Mouse (Mus musculus) left cerebral cortex, postnatal 25 days (tissue): ENCODE results near the gene Ciao2b. TPM values are rescaled to one million over a fixed set of nuclear protein-coding genes. Genes with fewer than 3 reads are reported as not detected.

Experiments
- DNase-seq, 2 experiments: peaks; one replicate each; pipeline ENCODE4 v3.0.0; 2022; ENCODE audit warnings: low spot score in 2 of 2, mixed read lengths in 1 of 2
- intact Hi-C: fragments of 180-260 bp; cut with DNase I; formaldehyde crosslinking; loops from one replicate; pipeline ENCODE4 v1.15.1; 2025
- total RNA-seq, 2 experiments: library from RNA; stranded (reverse); gene quantifications; 2 replicates each; pipeline ENCODE4 v1.2.3; 2021

The Ciao2b gene
- total RNA-seq, 2 experiments from 2014 or later = 33.1 to 33.5 TPM

DNA sequence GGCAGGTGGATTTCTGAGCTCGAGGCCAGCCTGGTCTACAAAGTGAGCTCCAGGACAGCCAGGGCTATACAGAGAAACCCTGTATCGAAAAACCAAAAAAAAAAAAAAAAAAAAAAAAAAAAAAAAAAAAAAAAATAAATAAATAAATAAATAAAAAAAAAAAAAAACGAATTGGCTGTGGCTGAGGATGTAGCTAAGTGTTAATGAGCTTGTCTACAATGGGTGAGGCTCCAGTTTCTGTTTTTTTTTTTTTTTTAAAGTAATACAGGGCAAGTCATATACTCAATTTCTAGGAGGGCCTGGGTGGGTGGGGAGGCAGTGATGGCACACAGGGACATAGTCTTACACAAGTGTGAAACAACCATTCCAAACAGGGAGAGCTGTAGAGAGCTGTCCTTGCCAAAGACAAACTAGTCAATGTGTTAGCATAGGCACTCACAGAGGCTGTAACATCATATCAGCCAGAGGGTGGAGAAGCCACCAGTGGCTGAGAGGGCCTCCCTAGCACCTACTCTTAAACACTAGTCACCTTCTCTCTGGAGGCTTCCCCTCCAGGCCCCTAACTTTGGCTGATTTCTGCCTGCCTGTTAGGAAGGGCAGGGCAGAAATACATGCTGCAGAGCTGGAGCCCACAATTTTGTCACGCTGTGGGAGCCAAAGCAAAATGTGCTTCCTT lies 14.6 kb downstream of the Ciao2b start:
- DNase-seq = no peak
- intact Hi-C loops = no loop called here

GRCm38 (mm10) chr8:104624161-104624560 lies 17.6 kb downstream of the Ciao2b start, which contains the start of gene Cdh16:
Gene Cdh16 (minus strand): TSS chr8:104624396.
- intact Hi-C loops = no loop called here
- DNase-seq = no peak

GRCm38 (mm10) chr8:104620765-104621164 lies 21.0 kb downstream of the Ciao2b start:
- intact Hi-C loops = no loop called here

GRCm38 (mm10) chr8:104613119-104613518 lies 28.6 kb downstream of the Ciao2b start:
- intact Hi-C loops = no loop called here
- no peak for DNase-seq

More at GRCm38 (mm10) chr8:104620765-104621164, 21.0 kb downstream of the Ciao2b start:
- DNase-seq = no peak

DNA sequence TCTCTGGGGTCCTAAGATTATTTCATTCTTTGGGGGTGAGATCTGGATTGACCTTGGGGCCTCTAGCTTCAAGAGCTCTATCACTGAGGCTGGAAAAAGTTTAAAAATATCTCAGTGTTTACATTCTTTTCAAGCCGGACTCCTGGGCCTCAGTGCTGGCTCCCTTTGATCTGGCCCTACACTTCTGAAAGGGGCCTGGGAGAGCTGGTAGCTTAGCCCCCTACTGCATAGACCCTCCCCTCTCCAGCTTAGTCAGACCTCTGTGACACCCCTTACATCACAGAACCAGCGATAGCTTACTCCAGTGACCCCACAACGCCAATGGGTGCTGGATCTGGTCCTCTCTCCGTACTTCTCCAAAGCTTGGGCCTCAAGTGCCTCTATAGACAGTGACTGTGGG lies 30.2 kb downstream of the Ciao2b start:
- intact Hi-C loops = no loop called here
- no peak for DNase-seq

DNA sequence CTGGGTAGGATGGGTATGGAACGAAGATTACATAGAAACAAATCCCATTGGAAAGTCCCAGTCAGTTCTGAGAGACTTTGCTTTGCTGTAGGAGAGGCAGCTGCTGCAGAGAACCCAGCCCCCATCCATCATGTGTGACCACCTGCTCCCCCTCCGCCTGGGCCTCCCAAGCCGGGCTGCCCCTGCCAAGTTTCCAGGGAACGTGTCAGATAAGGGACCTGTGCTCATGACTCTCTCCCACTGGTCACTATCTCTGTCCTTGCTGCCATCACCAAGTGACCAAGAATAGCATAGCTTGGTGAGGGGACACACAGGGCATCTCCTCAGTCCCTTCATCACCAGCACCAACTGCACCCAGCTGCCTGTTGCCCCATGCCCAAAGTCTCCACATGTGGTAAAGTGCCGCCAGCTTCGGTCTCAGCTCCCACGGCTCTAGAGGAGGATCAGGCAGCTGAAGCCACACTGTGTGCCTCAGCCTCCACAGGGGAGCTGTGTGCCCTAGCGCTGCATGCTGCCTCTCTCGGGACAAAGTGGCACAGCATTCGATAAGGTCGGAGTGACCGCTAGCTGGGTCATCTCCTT lies 31.5 kb downstream of the Ciao2b start:
- DNase-seq = no peak
- intact Hi-C loops = no loop called here

- intact Hi-C loops = no loop called here
- DNase-seq = no peak
These were observed 32.5 kb downstream of the Ciao2b start for GRCm38 (mm10) chr8:104609222-104609621.

GRCm38 (mm10) chr8:104607944-104608343 lies 33.8 kb downstream of the Ciao2b start:
- intact Hi-C loops = no loop called here
- no peak for DNase-seq

DNA sequence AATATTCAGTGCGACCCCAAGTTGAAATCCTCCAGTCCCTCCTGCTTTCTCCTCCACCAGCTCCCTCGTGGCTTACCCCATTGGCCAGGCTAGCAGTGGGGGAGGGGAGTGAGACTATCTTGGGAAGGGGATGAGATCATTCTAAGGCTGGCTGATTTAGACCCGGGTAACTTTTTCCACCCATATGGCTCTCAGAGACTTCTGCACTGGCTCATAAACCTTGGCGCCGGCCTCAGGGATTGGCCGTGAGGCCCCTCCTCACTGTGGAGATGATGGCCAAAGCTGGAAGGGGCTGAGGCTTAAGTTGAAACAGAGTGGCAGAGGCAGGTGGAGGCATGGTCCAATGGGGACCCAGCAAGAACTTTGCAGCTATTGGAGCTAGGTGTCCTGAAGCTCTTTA lies 35.4 kb downstream of the Ciao2b start:
- intact Hi-C loops = no loop called here
- no peak for DNase-seq

GRCm38 (mm10) chr8:104603245-104603593 lies 38.5 kb downstream of the Ciao2b start:
- intact Hi-C loops = loop anchor here (2.0 kb wide), 2 partner anchors 38 to 52 kb away; partner anchors contain the start of gene Ciao2b
- no peak for DNase-seq

- DNase-seq = peak; percentile 83 to 87
- intact Hi-C loops = loop anchor here (2.0 kb wide), 2 partner anchors 38 to 52 kb away; partner anchors contain the start of gene Ciao2b
These were observed 39.1 kb downstream of the Ciao2b start for GRCm38 (mm10) chr8:104602468-104603244.

DNA sequence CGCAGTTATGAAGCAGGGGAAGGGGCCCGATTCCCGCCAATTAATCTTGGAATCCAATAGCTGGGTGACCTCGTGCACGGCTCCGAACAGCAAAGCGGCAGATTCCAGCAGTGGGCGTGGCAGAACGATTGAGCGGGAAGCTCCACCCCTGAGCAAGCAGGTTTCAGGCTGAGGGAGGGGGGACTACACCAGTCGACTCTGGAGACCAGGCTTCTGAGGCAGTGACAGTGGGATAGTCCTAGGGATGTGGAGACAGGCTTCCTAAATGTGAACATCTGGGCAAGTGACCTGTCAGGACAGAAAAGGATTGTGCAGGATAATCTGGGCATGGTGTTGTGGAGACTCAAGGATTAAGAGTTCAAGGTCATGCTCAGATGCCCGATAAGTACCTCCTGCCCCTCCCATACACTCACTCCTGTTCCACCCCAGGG lies 39.8 kb downstream of the Ciao2b start:
- no peak for DNase-seq
- intact Hi-C loops = loop anchor here (2.0 kb wide), 2 partner anchors 39 to 53 kb away; partner anchors contain the start of gene Ciao2b

DNA sequence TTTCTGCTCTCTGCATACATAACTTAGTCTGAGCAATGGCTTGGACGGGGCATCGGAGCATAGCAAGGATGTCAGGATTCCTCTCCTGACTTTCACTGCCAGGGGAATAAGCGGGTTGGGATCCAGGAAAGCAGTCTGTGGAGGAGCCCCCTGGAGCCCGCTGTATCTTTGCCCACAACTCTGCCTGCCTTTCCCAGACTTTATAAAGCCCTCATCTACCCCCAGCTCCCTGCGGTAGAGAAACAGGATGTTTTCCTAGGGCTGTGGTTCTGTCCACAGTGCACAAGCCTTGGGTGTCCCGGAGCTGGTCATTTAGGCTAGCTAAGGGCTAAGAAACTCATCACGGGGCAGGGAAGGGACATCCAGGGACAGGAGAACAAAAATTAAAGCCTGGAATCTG lies 40.4 kb downstream of the Ciao2b start:
- no peak for DNase-seq
- intact Hi-C loops = no loop called here

GRCm38 (mm10) chr8:104598496-104598895 lies 43.3 kb downstream of the Ciao2b start:
- intact Hi-C loops = no loop called here

GRCm38 (mm10) chr8:104597656-104598055 lies 44.1 kb downstream of the Ciao2b start:
- intact Hi-C loops = no loop called here
- no peak for DNase-seq

More at GRCm38 (mm10) chr8:104598496-104598895, 43.3 kb downstream of the Ciao2b start:
- no peak for DNase-seq

DNA sequence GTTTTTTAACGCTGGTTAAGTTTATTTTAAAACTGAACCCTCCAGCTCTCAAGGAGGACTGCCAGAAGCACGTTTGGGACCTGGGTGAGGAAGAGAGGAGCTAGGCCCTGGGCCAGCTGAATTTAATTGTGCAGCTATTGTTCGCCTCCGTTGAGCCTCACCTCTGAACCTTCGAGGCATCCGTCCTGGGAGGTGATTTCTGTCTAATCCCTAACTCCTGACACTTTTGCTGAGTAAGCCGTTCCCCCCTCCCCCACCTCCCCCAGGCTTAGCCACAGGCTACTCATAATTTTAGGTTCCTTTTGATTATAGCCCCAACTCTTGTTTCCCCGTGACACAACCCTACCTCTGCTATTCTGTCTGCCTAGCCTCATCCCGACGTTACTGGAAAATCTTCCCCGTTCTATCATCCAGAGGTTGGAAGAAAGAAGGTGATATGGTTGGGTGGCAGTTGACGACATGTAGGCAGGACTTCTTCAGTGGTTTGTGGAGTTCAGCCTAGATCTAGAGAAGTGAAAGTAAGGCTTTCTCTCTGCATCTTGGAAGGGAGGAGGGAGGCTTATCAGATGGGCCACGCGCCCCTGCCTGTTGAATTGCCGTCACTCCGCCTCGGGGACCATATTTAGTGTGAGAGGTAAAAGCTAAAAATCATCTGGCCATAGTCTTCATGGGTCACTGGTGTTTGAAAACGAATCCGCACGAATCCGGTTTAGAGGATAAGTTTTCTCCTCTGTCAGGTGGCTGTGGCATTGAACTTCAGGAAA lies 45.8 kb downstream of the Ciao2b start:
- DNase-seq = no peak
- intact Hi-C loops = no loop called here

- no peak for DNase-seq
- intact Hi-C loops = no loop called here
These were observed 47.0 kb downstream of the Ciao2b start for GRCm38 (mm10) chr8:104594611-104595362.

GRCm38 (mm10) chr8:104593536-104594325 lies 48.0 kb downstream of the Ciao2b start:
- intact Hi-C loops = no loop called here
- no peak for DNase-seq
